Mouse (Mus musculus): ENCODE results near the gene Ece1. TPM values are rescaled to one million over a fixed set of nuclear protein-coding genes. Genes with fewer than 3 reads are reported as not detected.
A peak's percentile ranks its signal among the peaks of the same experiment; 100 is the strongest.
"Not testable (repeated sequence)": the region's sequence is repeated elsewhere in the genome, so short reads cannot be mapped to it uniquely, and the experiment has no call there.

The Ece1 gene
- polyA plus RNA-seq, 1 experiment from 2014 or later = 74.6 TPM

DNA sequence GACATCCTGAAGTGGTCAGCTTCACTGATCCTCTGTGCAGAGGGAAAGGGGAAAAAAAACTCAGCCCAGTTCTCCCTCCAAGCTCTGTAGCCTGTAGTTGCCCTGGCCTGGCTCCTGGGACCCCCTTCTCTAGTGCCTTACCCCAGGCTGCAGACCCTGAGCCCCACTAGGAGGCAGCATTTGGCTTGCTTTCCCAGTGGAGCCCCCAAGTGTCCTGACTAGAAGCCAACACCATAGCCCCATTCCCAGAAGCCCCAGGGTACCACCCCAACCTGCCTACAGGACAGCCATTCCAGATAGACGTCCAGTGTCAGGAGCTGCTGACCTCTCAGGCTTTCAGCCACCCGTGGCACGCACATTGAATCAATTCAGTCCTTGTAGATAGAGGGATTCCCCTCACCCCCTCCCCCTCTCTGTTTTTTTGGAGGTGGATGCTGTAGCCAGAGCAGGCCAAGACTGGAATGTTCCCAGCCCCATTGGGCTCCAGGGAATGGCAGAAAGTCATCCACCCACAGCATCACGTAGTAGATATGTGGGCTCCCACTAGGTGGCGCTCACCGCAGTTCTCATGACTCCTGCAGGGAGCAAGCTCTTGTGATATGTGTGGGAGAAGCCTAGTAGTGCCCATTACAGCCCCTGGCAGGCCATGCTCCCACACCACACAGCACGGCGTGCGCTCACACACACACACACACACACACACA, 102.0 kb downstream of the Ece1 start:
- H3K27ac ChIP-seq (replicated peaks) = no peak overlapping the region
- 0 out of 2 replicates have a peak, but pooled peaks cover 5% of the 10 kb centered on the region for H3K4me1 ChIP-seq
- H3K36me3 ChIP-seq = peaks cover 59% of the 10 kb centered on the region
- H3K4me3 ChIP-seq (replicated peaks) = no peak overlapping the region
- WGBS = 50% methylated on average over 6 of the region's 9 CpGs
- H3K4me2 ChIP-seq (replicated peaks) = no peak overlapping the region
- H3K9ac ChIP-seq = no peak overlapping the region
- no peaks in the 10 kb centered on the region for H3K9me3 ChIP-seq (replicated peaks)
- ATAC-seq (ENCODE audit: insufficient number of reproducible peaks, low FRiP score, low TSS enrichment, low read depth) = peak; percentile 15; the same call in 1 of the 2 replicates
- H3K27me3 ChIP-seq = no peaks in the 10 kb centered on the region

DNA sequence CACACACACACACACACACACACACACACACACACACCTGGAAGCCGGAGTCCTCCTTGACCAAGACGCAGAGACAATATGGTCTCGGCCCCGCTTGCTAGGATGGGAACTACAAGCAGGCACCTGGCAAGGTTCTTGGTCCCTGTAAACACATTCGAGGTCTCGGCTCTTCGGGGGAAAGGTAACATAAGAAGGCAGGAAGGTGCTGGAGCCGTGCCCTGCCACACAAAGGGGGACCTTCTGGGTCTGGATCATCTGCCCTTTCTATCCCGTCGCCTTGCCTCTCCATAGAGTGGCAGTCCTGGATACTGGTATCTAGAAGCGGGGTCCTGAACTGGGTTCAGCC, 102.5 kb downstream of the Ece1 start:
- Histone ChIP-seq H3K4me1 (0 out of 2 replicates have a peak, but pooled peaks cover 5% of the 10 kb centered on the region), H3K27me3 (no peaks in the 10 kb centered on the region), H3K27ac (replicated peaks) (no peak overlapping the region), H3K9me3 (replicated peaks) (no peaks in the 10 kb centered on the region), H3K4me3 (replicated peaks) (no peak overlapping the region), H3K9ac (no peak overlapping the region), H3K36me3 (peaks cover 54% of the 10 kb centered on the region), H3K4me2 (replicated peaks) (no peak overlapping the region)
- ATAC-seq (ENCODE audit: insufficient number of reproducible peaks, low FRiP score, low TSS enrichment, low read depth) = no peak
- 94% methylated on average over 11 of the region's 11 CpGs for WGBS

DNA sequence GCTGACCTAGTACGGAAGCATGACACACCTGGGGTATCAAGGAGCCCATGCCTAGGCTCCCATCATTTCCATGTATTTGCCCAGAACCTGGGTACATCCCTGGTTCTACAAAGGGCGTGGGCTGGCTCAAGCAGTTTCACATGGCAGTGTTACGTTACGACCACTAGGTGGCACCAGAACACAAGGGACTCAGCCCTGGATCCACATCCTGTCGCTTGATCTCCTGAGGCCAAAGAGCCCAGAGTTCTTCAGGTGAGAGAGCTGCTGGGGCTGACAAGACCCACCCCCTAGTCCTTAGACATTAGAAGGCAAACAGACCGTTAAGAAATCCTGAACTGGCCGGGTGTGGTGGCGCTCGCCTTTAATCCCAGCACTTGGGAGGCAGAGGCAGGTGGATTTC, 106.2 kb downstream of the Ece1 start:
- ATAC-seq (ENCODE audit: insufficient number of reproducible peaks, low FRiP score, low TSS enrichment, low read depth) = no peak
- 12% methylated on average over 9 of the region's 9 CpGs for WGBS
- Histone ChIP-seq H3K27me3 (no peaks in the 10 kb centered on the region), H3K9ac (no peak overlapping the region), H3K4me2 (replicated peaks) (no peak overlapping the region), H3K4me3 (replicated peaks) (no peak overlapping the region), H3K36me3 (peaks cover 19% of the 10 kb centered on the region; the same call in 1 of the 2 replicates), H3K4me1 (0 out of 2 replicates have a peak, but pooled peaks cover 5% of the 10 kb centered on the region), H3K9me3 (replicated peaks) (no peaks in the 10 kb centered on the region), H3K27ac (replicated peaks) (no peak overlapping the region)

GRCm38 (mm10) chr4:137970623-137971199, 108.7 kb downstream of the Ece1 start:
- not testable (repeated sequence) for ATAC-seq (ENCODE audit: insufficient number of reproducible peaks, low FRiP score, low TSS enrichment, low read depth); H3K9me3 ChIP-seq (replicated peaks); H3K27me3 ChIP-seq; H3K36me3 ChIP-seq; H3K27ac ChIP-seq (replicated peaks); H3K4me1 ChIP-seq; H3K9ac ChIP-seq; H3K4me2 ChIP-seq (replicated peaks); H3K4me3 ChIP-seq (replicated peaks)
- WGBS = no CpG with 5 or more reads among the region's 11 CpGs

GRCm38 (mm10) chr4:137974856-137975432, 112.9 kb downstream of the Ece1 start:
- not testable (repeated sequence) for H3K36me3 ChIP-seq; ATAC-seq (ENCODE audit: insufficient number of reproducible peaks, low FRiP score, low TSS enrichment, low read depth); H3K9ac ChIP-seq; H3K27me3 ChIP-seq; H3K4me2 ChIP-seq (replicated peaks); H3K27ac ChIP-seq (replicated peaks); H3K4me1 ChIP-seq; H3K9me3 ChIP-seq (replicated peaks); H3K4me3 ChIP-seq (replicated peaks)
- no CpG with 5 or more reads among the region's 11 CpGs for WGBS

DNA sequence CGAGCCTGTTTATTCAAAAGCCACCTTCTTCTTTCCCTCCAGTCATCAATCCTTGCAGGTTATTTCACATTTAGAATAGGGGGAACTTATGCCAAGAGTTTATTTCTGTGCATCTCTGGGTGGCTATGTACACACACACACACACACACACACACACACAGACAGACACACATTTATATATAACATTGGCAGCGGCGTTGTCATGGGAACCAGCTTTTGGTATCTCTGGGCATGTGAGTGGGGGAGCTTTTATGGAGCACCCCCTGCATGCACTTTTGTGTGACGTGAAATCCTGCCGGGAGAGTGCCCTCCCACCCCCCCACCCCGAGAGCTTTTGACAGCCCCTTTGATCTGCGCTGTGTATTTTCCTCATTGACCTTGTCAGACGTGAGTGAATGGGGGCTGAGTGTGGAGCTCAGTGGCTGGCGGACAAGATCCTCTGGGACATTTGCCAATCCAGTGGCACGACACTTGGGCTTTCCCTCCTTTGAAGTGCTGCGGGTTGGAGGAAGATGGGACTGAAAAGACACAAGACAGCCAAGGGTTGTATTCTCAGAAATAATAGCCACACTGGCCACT, 117.1 kb downstream of the Ece1 start:
- not testable (repeated sequence) for H3K9me3 ChIP-seq (replicated peaks); H3K4me3 ChIP-seq (replicated peaks); H3K4me1 ChIP-seq; H3K27me3 ChIP-seq; ATAC-seq (ENCODE audit: insufficient number of reproducible peaks, low FRiP score, low TSS enrichment, low read depth); H3K9ac ChIP-seq; H3K4me2 ChIP-seq (replicated peaks); H3K36me3 ChIP-seq; H3K27ac ChIP-seq (replicated peaks)
- WGBS = no CpG with 5 or more reads among the region's 11 CpGs

GRCm38 (mm10) chr4:137982869-137983268, 120.8 kb downstream of the Ece1 start:
- Histone ChIP-seq H3K4me1 (peaks cover 4% of the 10 kb centered on the region), H3K27me3 (no peaks in the 10 kb centered on the region), H3K27ac (replicated peaks) (no peak overlapping the region), H3K4me3 (replicated peaks) (no peak overlapping the region), H3K9ac (no peak overlapping the region), H3K4me2 (replicated peaks) (no peak overlapping the region), H3K9me3 (replicated peaks) (no peaks in the 10 kb centered on the region), H3K36me3 (no peaks in the 10 kb centered on the region)
- WGBS = 69% methylated on average over 1 of the region's 1 CpGs
- no peak; the same call in 1 of the 2 replicates for ATAC-seq (ENCODE audit: insufficient number of reproducible peaks, low FRiP score, low TSS enrichment, low read depth)

GRCm38 (mm10) chr4:137984212-137984611, 122.2 kb downstream of the Ece1 start:
- Histone ChIP-seq H3K4me2 (replicated peaks) (0 out of 2 replicates have a peak overlapping the region, but pooled peaks have one; percentile 15), H3K9me3 (replicated peaks) (no peaks in the 10 kb centered on the region), H3K27me3 (no peaks in the 10 kb centered on the region), H3K9ac (no peak overlapping the region), H3K36me3 (no peaks in the 10 kb centered on the region), H3K27ac (replicated peaks) (no peak overlapping the region), H3K4me1 (peaks cover 4% of the 10 kb centered on the region), H3K4me3 (replicated peaks) (no peak overlapping the region)
- ATAC-seq (ENCODE audit: insufficient number of reproducible peaks, low FRiP score, low TSS enrichment, low read depth) = peak; percentile 59; the same call in 1 of the 2 replicates
- 22% methylated on average over 10 of the region's 10 CpGs for WGBS

DNA sequence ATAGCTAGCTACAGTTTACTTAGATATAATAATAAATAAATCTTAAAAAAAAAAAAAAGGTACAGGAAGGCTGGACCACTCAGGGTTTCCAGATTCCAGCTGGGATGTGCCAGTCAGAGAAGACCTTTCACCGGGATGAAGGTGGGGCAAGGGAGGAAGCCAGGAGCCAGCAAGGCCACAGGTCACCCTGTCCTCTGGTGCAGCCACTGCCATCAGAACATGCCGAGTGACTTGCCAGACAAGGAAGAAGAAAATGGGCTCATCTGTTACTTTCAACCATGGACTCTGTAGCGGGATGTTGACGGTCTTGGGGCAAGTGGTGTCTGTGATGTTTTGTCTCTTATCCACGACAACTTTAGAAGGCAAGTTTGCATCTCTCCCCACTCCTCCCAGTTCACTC, 122.7 kb downstream of the Ece1 start:
- Histone ChIP-seq H3K27me3 (no peaks in the 10 kb centered on the region), H3K36me3 (no peaks in the 10 kb centered on the region)
- ATAC-seq (ENCODE audit: insufficient number of reproducible peaks, low FRiP score, low TSS enrichment, low read depth) = no peak

DNA sequence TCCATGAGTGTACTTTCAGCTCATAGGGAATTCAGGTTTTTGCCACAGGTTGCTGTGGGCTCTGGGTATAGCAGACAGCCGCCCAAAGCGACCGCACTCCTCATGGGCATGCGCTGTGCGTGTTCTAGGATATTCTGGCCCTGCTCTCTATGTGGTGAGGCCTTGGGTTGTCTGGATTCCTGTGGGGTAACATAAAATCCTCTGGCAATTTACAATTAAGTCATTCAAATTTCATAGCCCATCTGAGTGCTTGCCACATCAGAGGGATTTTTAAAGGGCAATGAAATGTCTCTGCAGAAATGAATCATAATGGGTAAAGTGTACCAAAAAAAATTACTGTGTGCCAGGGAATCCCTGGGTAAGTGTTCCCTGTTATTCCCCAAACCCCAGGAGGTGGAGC, 127.4 kb downstream of the Ece1 start:
- peaks cover 7% of the 10 kb centered on the region for H3K27me3 ChIP-seq
- no peak overlapping the region for H3K9ac ChIP-seq
- no peaks in the 10 kb centered on the region for H3K36me3 ChIP-seq
- no peak overlapping the region for H3K27ac ChIP-seq (replicated peaks)
- peaks cover 11% of the 10 kb centered on the region for H3K4me1 ChIP-seq
- WGBS = 55% methylated on average over 5 of the region's 5 CpGs
- no peak overlapping the region for H3K4me3 ChIP-seq (replicated peaks)
- no peak overlapping the region for H3K4me2 ChIP-seq (replicated peaks)
- ATAC-seq (ENCODE audit: insufficient number of reproducible peaks, low FRiP score, low TSS enrichment, low read depth) = peak; percentile 45; the same call in 1 of the 2 replicates
- H3K9me3 ChIP-seq (replicated peaks) = 0 out of 2 replicates have a peak, but pooled peaks cover 4% of the 10 kb centered on the region

More for the DNA sequence above, 122.7 kb downstream of the Ece1 start:
- Histone ChIP-seq H3K4me1 (peaks cover 5% of the 10 kb centered on the region), H3K27ac (replicated peaks) (no peak overlapping the region), H3K4me3 (replicated peaks) (no peak overlapping the region), H3K9me3 (replicated peaks) (no peaks in the 10 kb centered on the region), H3K4me2 (replicated peaks) (no peak overlapping the region), H3K9ac (no peak overlapping the region)
- WGBS = 66% methylated on average over 5 of the region's 5 CpGs

GRCm38 (mm10) chr4:137990433-137990832, 128.4 kb downstream of the Ece1 start:
- H3K36me3 ChIP-seq = no peaks in the 10 kb centered on the region
- no peak overlapping the region for H3K4me2 ChIP-seq (replicated peaks)
- no peak overlapping the region for H3K4me3 ChIP-seq (replicated peaks)
- 82% methylated on average over 4 of the region's 4 CpGs for WGBS
- H3K27ac ChIP-seq (replicated peaks) = no peak overlapping the region
- H3K9me3 ChIP-seq (replicated peaks) = 0 out of 2 replicates have a peak, but pooled peaks cover 4% of the 10 kb centered on the region
- no peak for ATAC-seq (ENCODE audit: insufficient number of reproducible peaks, low FRiP score, low TSS enrichment, low read depth)
- no peak overlapping the region for H3K9ac ChIP-seq
- H3K27me3 ChIP-seq = peaks cover 7% of the 10 kb centered on the region
- peaks cover 20% of the 10 kb centered on the region for H3K4me1 ChIP-seq

All from embryonic facial prominence, embryonic 15.5 days (tissue).